Mouse (Mus musculus) lung, postnatal 0 days (tissue): ENCODE data around the gene Olfr222. TPM values are rescaled to one million over a fixed set of nuclear protein-coding genes. Genes with fewer than 3 reads are reported as not detected.

Experiments used
- ATAC-seq: fragments of 200-750 bp; cut with Nextera tagmentation; 2 replicates; pipeline ENCODE4 v1.8.0; 2017; ENCODE audit warnings: moderate library complexity
- DNase-seq: peaks from one replicate; pipeline ENCODE4 v3.0.0-alpha.2; 2016; ENCODE audit warnings: low spot score
- H3K27ac ChIP-seq: fragments of 300-500 bp; sonication (generic); 2 replicates; pipeline ENCODE4 v1.5.1; 2014; ENCODE audit warnings: antibody characterized with exemption, mild to moderate bottlenecking, low read length, mixed read lengths
- H3K27me3 ChIP-seq: fragments of 300-500 bp; sonication (generic); replicated peaks from 2 replicates; pipeline ENCODE4 v1.6.1; 2014; ENCODE audit warnings: low read length, mixed read lengths; ENCODE audit not compliant: insufficient read depth
- H3K36me3 ChIP-seq: fragments of 300-500 bp; sonication (generic); 2 replicates; pipeline ENCODE4 v1.6.1; 2014; ENCODE audit warnings: low read length, mixed read lengths; ENCODE audit not compliant: insufficient read depth
- H3K4me1 ChIP-seq: fragments of 300-500 bp; sonication (generic); 2 replicates; pipeline ENCODE4 v1.6.1; 2014; ENCODE audit warnings: antibody characterized with exemption, low read depth, low read length, mixed read lengths; ENCODE audit not compliant: insufficient read depth
- H3K4me2 ChIP-seq: fragments of 300-500 bp; sonication (generic); replicated peaks from 2 replicates; pipeline ENCODE4 v1.6.1; 2014; ENCODE audit warnings: low read depth, mild to moderate bottlenecking, low read length, moderate library complexity, mixed read lengths
- H3K4me3 ChIP-seq: fragments of 300-500 bp; sonication (generic); 2 replicates; pipeline ENCODE4 v1.5.1; 2014; ENCODE audit warnings: low read depth, low read length
- H3K9ac ChIP-seq: fragments of 300-500 bp; sonication (generic); replicated peaks from 2 replicates; pipeline ENCODE4 v1.6.1; 2014; ENCODE audit warnings: low read depth, mild to moderate bottlenecking
- H3K9me3 ChIP-seq: fragments of 300-500 bp; sonication (generic); 2 replicates; pipeline ENCODE4 v1.6.1; 2016; ENCODE audit warnings: low read length, mixed read lengths
- CTCF ChIP-seq: IDR thresholded peaks from 2 replicates; pipeline ENCODE4 v1.5.1; 2016; ENCODE audit warnings: antibody characterized with exemption, mild to moderate bottlenecking
- EP300 ChIP-seq: IDR thresholded peaks from 2 replicates; pipeline ENCODE4 v1.6.1; 2016; ENCODE audit warnings: antibody characterized with exemption, mild to moderate bottlenecking, control low read depth
- WGBS: fragments of 180-500 bp; shearing (Covaris S2); extraction: QIAGEN DNeasy Blood & Tissue Kit; methylation state at CpG from one replicate; pipeline ENCODE4 v1.1.7; 2014; 5-methylcytosine and 5-hydroxymethylcytosine counted together
- polyA plus RNA-seq: library from polyadenylated mRNA; unstranded; fragments of >200 nt; fragmentation: Nextera tagmentation; extraction: Ambion mirVana; gene quantifications from 2 replicates; pipeline ENCODE4 v1.2.1, GENCODE M21; 2015

Olfr222 gene
- polyA plus RNA-seq, 1 experiment from 2014 or later, result not detected

GRCm38 (mm10) chr11:59544005-59544404 is 32.0 kb downstream of the Olfr222 start:
- no peak for DNase-seq
- Histone ChIP-seq H3K36me3 (no peaks in the 10 kb centered on the region), H3K4me2 (no peak overlapping the region), H3K4me3 (no peak overlapping the region), H3K9me3 (no peaks in the 10 kb centered on the region), H3K27me3 (no peaks in the 10 kb centered on the region), H3K27ac (no peak overlapping the region), H3K9ac (no peak overlapping the region), H3K4me1 (no peaks in the 10 kb centered on the region)
- no peak for ATAC-seq
- TF ChIP-seq EP300 (no peak), CTCF (no peak)
- 81% methylated on average over 9 of the region's 9 CpGs for WGBS

DNA sequence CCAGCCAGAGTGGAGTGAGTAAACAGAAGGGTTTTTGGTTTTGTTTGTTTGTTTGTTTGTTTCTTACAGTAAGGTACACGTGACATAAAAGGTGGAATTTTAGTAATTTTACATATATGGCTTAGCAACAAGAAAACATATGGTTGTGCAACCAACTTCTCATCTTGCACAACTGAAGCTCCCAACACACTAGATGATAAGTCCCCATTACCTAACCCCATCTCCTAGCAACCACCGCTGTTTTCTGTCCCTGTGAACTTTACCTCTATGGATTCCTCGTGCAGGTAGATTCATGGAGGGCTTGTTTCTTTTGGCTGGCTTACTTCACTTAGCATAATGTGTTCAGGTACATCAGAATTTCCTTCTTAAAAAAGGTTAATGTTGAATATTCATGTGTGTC is 32.7 kb downstream of the Olfr222 start:
- H3K4me3 ChIP-seq, result no peak overlapping the region
- no peak overlapping the region for H3K27ac ChIP-seq
- 70% methylated on average over 3 of the region's 3 CpGs for WGBS
- DNase-seq, result peak; percentile 52
- H3K4me1 ChIP-seq, result no peaks in the 10 kb centered on the region; the same call in 1 of the 2 replicates
- no peak overlapping the region for H3K9ac ChIP-seq
- 0 out of 2 replicates have a peak, but pooled peaks have one; percentile 41 for ATAC-seq
- no peak for TF ChIP-seq CTCF
- no peak for TF ChIP-seq EP300
- no peaks in the 10 kb centered on the region for H3K36me3 ChIP-seq
- H3K27me3 ChIP-seq, result no peaks in the 10 kb centered on the region
- H3K9me3 ChIP-seq, result no peaks in the 10 kb centered on the region
- no peak overlapping the region for H3K4me2 ChIP-seq

- TF ChIP-seq CTCF (no peak), EP300 (no peak)
- Histone ChIP-seq H3K36me3 (no peaks in the 10 kb centered on the region), H3K9me3 (no peaks in the 10 kb centered on the region), H3K4me2 (no peak overlapping the region), H3K27me3 (no peaks in the 10 kb centered on the region), H3K27ac (no peak overlapping the region), H3K4me3 (no peak overlapping the region), H3K4me1 (peaks cover 3% of the 10 kb centered on the region; the same call in 1 of the 2 replicates), H3K9ac (no peak overlapping the region)
- DNase-seq, result peak; percentile 55
- peak; percentile 42; the same call in 1 of the 2 replicates for ATAC-seq
- 68% methylated on average over 6 of the region's 6 CpGs for WGBS
These were observed 33.6 kb downstream of the Olfr222 start for GRCm38 (mm10) chr11:59542442-59542841.

GRCm38 (mm10) chr11:59541324-59541723 is 34.7 kb downstream of the Olfr222 start, which contains the start of gene Nlrp3:
Gene Nlrp3, plus strand, starts transcription at chr11:59541568.
- Histone ChIP-seq H3K9me3 (no peaks in the 10 kb centered on the region), H3K27ac (no peak within 1 kb of the TSS), H3K9ac (no peak within 1 kb of the TSS), H3K4me1 (peaks cover 3% of the 10 kb centered on the region; the same call in 1 of the 2 replicates), H3K4me2 (no peak within 1 kb of the TSS), H3K36me3 (no peaks in the 10 kb centered on the region), H3K4me3 (no peak within 1 kb of the TSS), H3K27me3 (no peaks in the 10 kb centered on the region)
- WGBS, result 30% methylated on average over 3 of the region's 3 CpGs
- TF ChIP-seq EP300 (no peak), CTCF (no peak)
- DNase-seq, result peak; percentile 33
- ATAC-seq, result no peak

DNA sequence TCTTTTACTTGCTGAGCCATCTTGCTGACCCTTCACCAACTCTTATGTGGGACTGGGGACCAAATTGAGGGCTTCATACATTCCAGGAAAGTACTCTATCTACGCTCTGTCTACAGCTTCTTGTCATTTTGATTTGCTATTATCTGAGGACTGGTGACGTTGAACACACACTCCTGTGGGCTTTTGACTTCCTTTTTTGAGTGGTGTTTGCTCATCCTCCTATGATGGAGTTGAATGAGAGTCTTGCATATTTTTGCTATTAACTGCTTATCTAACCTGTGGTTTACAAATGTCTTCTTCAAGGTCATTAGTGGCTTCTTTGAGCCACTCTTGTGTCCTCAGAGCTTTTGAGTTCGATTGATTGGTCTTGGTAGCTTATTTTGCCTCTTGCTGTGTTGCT is 35.9 kb downstream of the Olfr222 start:
- Histone ChIP-seq H3K27me3 (no peaks in the 10 kb centered on the region), H3K9ac (no peak overlapping the region), H3K27ac (no peak overlapping the region), H3K4me1 (peaks cover 3% of the 10 kb centered on the region; the same call in 1 of the 2 replicates), H3K9me3 (no peaks in the 10 kb centered on the region), H3K36me3 (no peaks in the 10 kb centered on the region), H3K4me3 (no peak overlapping the region), H3K4me2 (no peak overlapping the region)
- TF ChIP-seq EP300, result no peak
- no peak for TF ChIP-seq CTCF
- ATAC-seq (no peak), DNase-seq (no peak)
- 59% methylated on average over 3 of the region's 3 CpGs for WGBS

- Histone ChIP-seq H3K27ac (0 out of 2 replicates have a peak overlapping the region, but pooled peaks have one; percentile 17), H3K4me2 (peak overlapping the region; percentile 5), H3K4me3 (no peak overlapping the region), H3K27me3 (no peaks in the 10 kb centered on the region), H3K9me3 (no peaks in the 10 kb centered on the region), H3K36me3 (no peaks in the 10 kb centered on the region), H3K9ac (no peak overlapping the region), H3K4me1 (peaks cover 3% of the 10 kb centered on the region; the same call in 1 of the 2 replicates)
- 17% methylated on average over 11 of the region's 11 CpGs for WGBS
- peak; percentile 76 for ATAC-seq
- peak; percentile 94 for DNase-seq
- TF ChIP-seq EP300 (no peak), CTCF (peak; percentile 68)
These were observed 37.6 kb downstream of the Olfr222 start for GRCm38 (mm10) chr11:59538387-59538786.
